Mouse (Mus musculus): Measurements from ENCODE around the gene Ube4a. TPM values are rescaled to one million over a fixed set of nuclear protein-coding genes. Genes with fewer than 3 reads are reported as not detected.

Gene Ube4a
- total and polyA plus RNA-seq, 3 experiments: 14.6 to 28.3 (median 18.2) TPM

GRCm38 (mm10) chr9:44942421-44942820, 23.0 kb downstream of the Ube4a start:
- no peaks in the 10 kb centered on the region for H3K79me2 ChIP-seq (replicated peaks; ENCODE audit: control insufficient read depth, extremely low read depth, insufficient read depth, poor library complexity, severe bottlenecking)
- no peak overlapping the region for H3K4me3 ChIP-seq (replicated peaks in 1 of 3; ENCODE audit: low read depth in 2 of 3, low read length in 2 of 3, poor library complexity in 1 of 3)
- no peaks in the 10 kb centered on the region for H3K27me3 ChIP-seq (replicated peaks)
- in situ Hi-C loops (cut with MboI; ENCODE audit: low pct_ligation_motif_present, low pct_unique_long_range_greater_than_20kb, low sequenced_read_pairs): no loop called here
- TF ChIP-seq ETS1 (conservative IDR thresholded peaks at IDR 0.05; ENCODE audit: low read depth, low read length): no peak
- TF ChIP-seq MAX (IDR thresholded peaks at IDR 0.05; ENCODE audit: low read length): no peak
- no peak for TF ChIP-seq HCFC1 (IDR thresholded peaks at IDR 0.05; ENCODE audit: low read depth, low read length)
- TF ChIP-seq POLR2AphosphoS2 (IDR thresholded peaks at IDR 0.05; ENCODE audit: low read depth, low read length): no peak
- no peak for TF ChIP-seq TBP (conservative IDR thresholded peaks at IDR 0.05; ENCODE audit: low read depth, low read length)
- no peak for TF ChIP-seq E2F4 (IDR thresholded peaks at IDR 0.05; ENCODE audit: insufficient replicate concordance, low read depth, low read length)
- H3K4me1 ChIP-seq (ENCODE audit: control insufficient read depth in 1 of 2, insufficient read depth in 2 of 2): peaks cover 0 to 5% of the 10 kb centered on the region in 2 experiments; a peak in 1 of 4 replicates
- no peak overlapping the region for H3K27ac ChIP-seq (ENCODE audit: insufficient read depth, low read depth)
- H3K36me3 ChIP-seq (replicated peaks in 1 of 2; ENCODE audit: control insufficient read depth in 1 of 2, insufficient read depth in 1 of 2, low read length in 1 of 2): peaks cover 75 to 97% of the 10 kb centered on the region in 2 experiments
- dilution Hi-C loops (cut with MboI; ENCODE audit: extremely low pct_ligation_motif_present, extremely low pct_unique_long_range_greater_than_20kb, low sequenced_read_pairs): no loop called here
- DNase-seq (ENCODE audit: extremely low read depth): no peak
- H3K4me2 ChIP-seq (ENCODE audit: insufficient read depth, low read depth, poor library complexity, severe bottlenecking): no peak overlapping the region
- H3K9ac ChIP-seq (ENCODE audit: insufficient read depth, low read depth): no peak overlapping the region
- H3K9me3 ChIP-seq (replicated peaks; ENCODE audit: low read length): no peaks in the 10 kb centered on the region

DNA sequence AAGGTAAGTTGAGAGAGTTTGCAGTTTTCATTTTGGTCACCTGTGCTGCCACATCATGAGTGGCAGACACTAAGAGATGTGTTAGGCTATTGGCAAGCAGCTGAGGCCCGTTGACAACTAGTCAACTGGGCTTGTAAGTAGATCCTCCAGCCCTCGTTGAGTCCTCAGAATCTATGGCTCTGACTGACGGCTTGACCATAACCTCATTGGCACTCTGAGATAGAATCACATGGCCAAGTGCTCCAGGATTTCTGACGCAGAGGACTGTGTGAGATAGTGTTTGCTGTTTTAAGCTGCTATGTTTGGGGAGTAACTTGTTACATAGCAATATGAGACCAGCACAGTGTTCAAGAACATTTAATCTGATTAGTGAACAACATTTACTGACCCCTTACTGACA, 23.6 kb downstream of the Ube4a start:
- in situ Hi-C loops (cut with MboI; ENCODE audit: low pct_ligation_motif_present, low pct_unique_long_range_greater_than_20kb, low sequenced_read_pairs) (no loop called here), dilution Hi-C loops (cut with MboI; ENCODE audit: extremely low pct_ligation_motif_present, extremely low pct_unique_long_range_greater_than_20kb, low sequenced_read_pairs) (no loop called here)
- no peaks in the 10 kb centered on the region for H3K9me3 ChIP-seq (replicated peaks; ENCODE audit: low read length)
- peaks cover 76 to 97% of the 10 kb centered on the region in 2 experiments for H3K36me3 ChIP-seq (replicated peaks in 1 of 2; ENCODE audit: control insufficient read depth in 1 of 2, insufficient read depth in 1 of 2, low read length in 1 of 2)
- H3K27ac ChIP-seq (ENCODE audit: insufficient read depth, low read depth): no peak overlapping the region
- H3K9ac ChIP-seq (ENCODE audit: insufficient read depth, low read depth): no peak overlapping the region
- DNase-seq (ENCODE audit: extremely low read depth): no peak
- no peaks in the 10 kb centered on the region for H3K79me2 ChIP-seq (replicated peaks; ENCODE audit: control insufficient read depth, extremely low read depth, insufficient read depth, poor library complexity, severe bottlenecking)
- peaks cover 0 to 5% of the 10 kb centered on the region in 2 experiments; a peak in 1 of 4 replicates for H3K4me1 ChIP-seq (ENCODE audit: control insufficient read depth in 1 of 2, insufficient read depth in 2 of 2)
- H3K4me2 ChIP-seq (ENCODE audit: insufficient read depth, low read depth, poor library complexity, severe bottlenecking): no peak overlapping the region
- TF ChIP-seq EP300 (IDR thresholded peaks at IDR 0.05; ENCODE audit: low read length) (no peak), MEF2A (IDR thresholded peaks at IDR 0.05; ENCODE audit: borderline replicate concordance, low read depth, low read length) (no peak), RCOR1 (conservative IDR thresholded peaks at IDR 0.05; ENCODE audit: low read depth, low read length) (no peak), ELF1 (IDR thresholded peaks at IDR 0.05; ENCODE audit: low read depth, low read length) (no peak), ZNF384 (IDR thresholded peaks at IDR 0.05; ENCODE audit: low read depth, low read length) (no peak), USF2 (conservative IDR thresholded peaks at IDR 0.05; ENCODE audit: low read depth, low read length) (no peak), POLR2AphosphoS2 (IDR thresholded peaks at IDR 0.05; ENCODE audit: low read depth, low read length) (no peak), UBTF (IDR thresholded peaks at IDR 0.05; ENCODE audit: low read depth, low read length) (no peak), MYC (IDR thresholded peaks at IDR 0.05; ENCODE audit: low read depth, low read length) (no peak), SIN3A (IDR thresholded peaks at IDR 0.05; ENCODE audit: low read length) (no peak)
- no peak overlapping the region for H3K4me3 ChIP-seq (replicated peaks in 1 of 3; ENCODE audit: low read depth in 2 of 3, low read length in 2 of 3, poor library complexity in 1 of 3)
- H3K27me3 ChIP-seq (replicated peaks): no peaks in the 10 kb centered on the region
